Mouse (Mus musculus): ENCODE results near the gene Pih1d1. TPM values are rescaled to one million over a fixed set of nuclear protein-coding genes. Genes with fewer than 3 reads are reported as not detected.
A peak's percentile ranks its signal among the peaks of the same experiment; 100 is the strongest.

Pih1d1 gene
- polyA plus RNA-seq, 1 experiment, result 80.3 TPM

DNA sequence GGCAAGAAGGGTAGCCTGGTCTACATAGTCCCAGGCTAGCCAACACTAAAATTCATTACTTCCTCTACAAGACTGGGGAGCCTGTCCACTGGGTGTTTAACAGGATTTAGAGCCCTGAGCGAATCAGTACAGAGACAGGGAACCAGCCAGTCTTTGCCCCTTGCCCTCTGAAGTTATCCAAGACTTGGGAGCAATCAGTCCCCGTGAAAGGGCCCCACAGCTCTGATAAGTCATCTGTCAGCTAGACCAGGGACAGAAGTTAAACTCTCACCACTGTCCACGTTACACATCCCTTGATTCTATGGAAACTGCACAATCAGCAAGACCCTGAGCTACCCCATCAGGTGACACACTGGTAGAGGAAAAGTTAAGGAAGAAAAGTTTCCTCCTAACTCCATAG lies 41.6 kb upstream of the Pih1d1 start:
- DNase-seq, result no peak
- 44% methylated on average over 3 of the region's 3 CpGs for WGBS
- Histone ChIP-seq H3K27me3 (replicated peaks; ENCODE audit: control insufficient read depth, insufficient read depth, low read length) (no peaks in the 10 kb centered on the region), H3K27ac (ENCODE audit: insufficient read depth, low read depth, low read length) (no peak overlapping the region), H3K4me1 (ENCODE audit: control insufficient read depth, insufficient read depth, low read length) (no peaks in the 10 kb centered on the region), H3K4me3 (ENCODE audit: insufficient read depth, low read depth, low read length) (no peak overlapping the region), H3K36me3 (ENCODE audit: control insufficient read depth, insufficient read depth, low read length) (no peaks in the 10 kb centered on the region)
- TF ChIP-seq CTCF (conservative IDR thresholded peaks at IDR 0.05; ENCODE audit: insufficient read depth, insufficient read length, low read depth, low read length), result no peak

DNA sequence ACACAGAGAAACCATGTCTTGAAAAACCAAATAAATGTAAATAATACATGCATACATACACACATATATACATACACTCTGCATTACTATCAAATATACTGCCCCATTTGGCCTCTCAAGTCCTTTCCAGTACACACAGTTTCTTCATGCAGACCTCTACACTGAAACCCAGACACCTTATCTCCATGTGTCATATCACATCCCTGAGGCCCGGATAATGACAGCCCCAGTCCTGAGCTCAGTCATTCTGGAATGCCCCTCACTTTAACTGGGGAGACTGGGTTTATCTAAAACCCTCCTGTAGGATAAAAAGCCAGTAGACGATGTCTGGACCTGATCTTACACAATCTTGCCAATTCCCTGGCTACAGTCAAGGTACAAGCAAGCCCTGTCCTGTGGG lies 40.6 kb upstream of the Pih1d1 start:
- DNase-seq, result no peak
- TF ChIP-seq POLR2A (IDR thresholded peaks at IDR 0.05; ENCODE audit: low read depth, low read length) (no peak), CTCF (conservative IDR thresholded peaks at IDR 0.05; ENCODE audit: insufficient read depth, insufficient read length, low read depth, low read length) (no peak)
- no peaks in the 10 kb centered on the region for H3K27me3 ChIP-seq (replicated peaks; ENCODE audit: control insufficient read depth, insufficient read depth, low read length)
- H3K4me1 ChIP-seq (ENCODE audit: control insufficient read depth, insufficient read depth, low read length), result no peaks in the 10 kb centered on the region
- WGBS, result 88% methylated on average over 2 of the region's 2 CpGs
- no peak overlapping the region for H3K4me3 ChIP-seq (ENCODE audit: insufficient read depth, low read depth, low read length)
- no peak overlapping the region for H3K27ac ChIP-seq (ENCODE audit: insufficient read depth, low read depth, low read length)
- no peaks in the 10 kb centered on the region for H3K36me3 ChIP-seq (ENCODE audit: control insufficient read depth, insufficient read depth, low read length)

DNA sequence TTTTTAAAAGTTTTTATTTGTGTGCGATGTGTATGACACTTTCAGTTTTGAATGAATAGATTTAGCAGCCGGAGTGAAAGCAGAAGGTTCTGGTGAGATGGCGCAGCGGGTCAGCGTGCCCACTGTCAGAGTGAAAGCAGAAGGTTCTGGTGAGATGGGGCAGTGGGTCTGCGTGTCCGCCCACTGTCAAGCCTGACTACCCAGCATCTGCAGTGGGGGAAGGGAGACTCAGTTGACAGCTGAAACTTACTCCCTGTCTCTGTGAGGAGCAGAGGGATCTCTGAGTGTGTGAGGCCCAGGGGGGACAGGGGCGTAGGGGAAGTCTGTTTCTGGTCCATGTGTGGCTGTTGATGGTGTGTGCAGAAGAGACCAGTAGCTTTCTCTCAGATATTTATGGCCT lies 36.5 kb upstream of the Pih1d1 start:
- Histone ChIP-seq H3K27ac (ENCODE audit: insufficient read depth, low read depth, low read length) (no peak overlapping the region), H3K4me1 (ENCODE audit: control insufficient read depth, insufficient read depth, low read length) (no peaks in the 10 kb centered on the region), H3K36me3 (ENCODE audit: control insufficient read depth, insufficient read depth, low read length) (peaks cover under 1% of the 10 kb centered on the region; the same call in 1 of the 2 replicates), H3K4me3 (ENCODE audit: insufficient read depth, low read depth, low read length) (no peak overlapping the region), H3K27me3 (replicated peaks; ENCODE audit: control insufficient read depth, insufficient read depth, low read length) (no peaks in the 10 kb centered on the region)
- 73% methylated on average over 8 of the region's 8 CpGs for WGBS
- no peak for TF ChIP-seq POLR2A (IDR thresholded peaks at IDR 0.05; ENCODE audit: low read depth, low read length)
- TF ChIP-seq CTCF (conservative IDR thresholded peaks at IDR 0.05; ENCODE audit: insufficient read depth, insufficient read length, low read depth, low read length), result no peak
- DNase-seq, result no peak

DNA sequence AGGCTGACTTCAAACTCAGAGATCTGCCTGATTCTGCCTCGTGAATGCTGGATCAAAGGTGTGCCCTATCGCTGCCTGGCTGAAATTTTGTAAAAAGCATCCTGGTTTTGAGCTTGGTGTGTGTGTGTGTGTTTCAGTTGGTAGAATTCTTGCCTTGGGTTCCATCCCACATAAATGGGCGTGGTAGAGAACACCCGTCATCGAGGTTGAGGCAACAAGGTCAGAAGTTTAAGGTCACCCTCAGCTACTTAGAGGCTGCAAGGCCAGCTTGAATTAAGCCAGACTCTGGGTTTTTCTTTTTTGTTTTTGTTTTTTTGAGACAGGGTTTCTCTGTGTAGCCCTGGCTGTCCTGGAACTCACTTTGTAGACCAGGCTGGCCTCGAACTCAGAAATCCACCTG lies 35.8 kb upstream of the Pih1d1 start:
- TF ChIP-seq POLR2A (IDR thresholded peaks at IDR 0.05; ENCODE audit: low read depth, low read length) (no peak), CTCF (conservative IDR thresholded peaks at IDR 0.05; ENCODE audit: insufficient read depth, insufficient read length, low read depth, low read length) (no peak)
- WGBS, result 82% methylated on average over 6 of the region's 6 CpGs
- Histone ChIP-seq H3K4me3 (ENCODE audit: insufficient read depth, low read depth, low read length) (no peak overlapping the region), H3K36me3 (ENCODE audit: control insufficient read depth, insufficient read depth, low read length) (peaks cover 2% of the 10 kb centered on the region; the same call in 1 of the 2 replicates), H3K4me1 (ENCODE audit: control insufficient read depth, insufficient read depth, low read length) (peaks cover 7% of the 10 kb centered on the region), H3K27me3 (replicated peaks; ENCODE audit: control insufficient read depth, insufficient read depth, low read length) (no peaks in the 10 kb centered on the region), H3K27ac (ENCODE audit: insufficient read depth, low read depth, low read length) (no peak overlapping the region)
- DNase-seq, result no peak

DNA sequence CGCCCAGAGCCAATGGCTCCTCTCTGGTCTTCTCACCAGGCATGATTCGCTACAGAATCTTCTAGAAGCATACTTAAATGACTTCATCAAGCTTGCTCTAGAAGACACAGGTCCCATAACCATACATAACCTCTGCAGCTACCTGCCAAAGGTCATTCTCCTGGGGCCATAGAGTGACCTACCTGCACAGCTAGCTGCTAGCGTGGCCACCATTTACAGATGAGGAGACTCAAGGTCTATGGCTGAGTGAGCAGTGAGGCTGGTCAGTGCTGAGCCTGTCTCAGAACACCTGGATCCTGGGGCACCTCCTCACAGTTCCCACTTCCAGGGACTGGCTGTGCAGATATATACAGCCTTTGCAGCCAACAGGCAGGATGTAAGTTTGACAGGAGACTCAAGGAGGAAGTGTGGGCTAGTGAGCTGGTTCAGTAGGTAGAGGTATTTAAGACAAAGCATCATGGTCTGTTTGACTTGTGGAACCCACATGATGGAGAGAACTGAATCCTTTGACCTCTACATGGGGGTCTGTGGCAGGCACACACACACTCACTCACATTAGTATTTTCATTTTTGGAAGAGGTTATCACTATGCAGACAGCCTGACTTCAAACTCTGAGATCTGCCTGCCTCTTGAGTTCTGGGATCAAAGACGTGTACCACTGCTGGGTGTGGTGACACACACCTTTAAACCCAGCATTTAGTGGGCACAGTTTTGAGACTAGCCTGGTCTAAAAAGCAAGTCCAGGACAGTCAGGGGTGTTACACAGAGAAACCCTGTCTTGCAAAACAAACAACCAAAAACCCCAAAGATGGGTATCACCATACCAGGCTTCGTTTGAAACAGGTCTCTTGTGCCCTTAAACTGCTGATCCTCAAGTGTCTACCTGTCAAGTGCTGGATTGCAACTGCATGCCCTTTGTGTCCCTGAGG lies 34.1 kb upstream of the Pih1d1 start:
- TF ChIP-seq POLR2A (IDR thresholded peaks at IDR 0.05; ENCODE audit: low read depth, low read length) (no peak), CTCF (conservative IDR thresholded peaks at IDR 0.05; ENCODE audit: insufficient read depth, insufficient read length, low read depth, low read length) (no peak)
- Histone ChIP-seq H3K4me3 (ENCODE audit: insufficient read depth, low read depth, low read length) (no peak overlapping the region), H3K4me1 (ENCODE audit: control insufficient read depth, insufficient read depth, low read length) (peaks cover 11% of the 10 kb centered on the region), H3K27ac (ENCODE audit: insufficient read depth, low read depth, low read length) (no peak overlapping the region), H3K27me3 (replicated peaks; ENCODE audit: control insufficient read depth, insufficient read depth, low read length) (no peaks in the 10 kb centered on the region), H3K36me3 (ENCODE audit: control insufficient read depth, insufficient read depth, low read length) (peaks cover 2% of the 10 kb centered on the region; the same call in 1 of the 2 replicates)
- WGBS, result 81% methylated on average over 5 of the region's 5 CpGs
- DNase-seq, result no peak

DNA sequence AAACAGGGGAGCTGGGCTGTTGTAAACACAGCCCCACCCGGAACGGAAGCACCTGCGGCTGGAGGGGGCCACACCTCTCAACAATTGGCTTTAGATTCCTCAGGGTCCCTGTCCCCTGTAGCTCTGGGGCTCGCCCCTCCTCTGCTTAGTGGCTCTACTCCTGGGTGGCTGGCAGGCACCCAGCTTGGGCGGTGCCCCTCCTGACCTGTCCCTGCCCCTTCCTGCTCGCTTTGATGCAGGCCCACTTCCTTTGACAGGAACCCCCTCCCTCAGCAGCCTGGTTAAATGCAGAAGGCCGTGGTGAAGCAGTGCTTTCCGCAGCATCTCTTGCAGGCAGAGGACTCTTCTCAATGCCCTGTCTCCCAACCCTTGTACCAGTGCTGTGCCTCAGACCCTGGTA lies 32.7 kb upstream of the Pih1d1 start:
- Histone ChIP-seq H3K27ac (ENCODE audit: insufficient read depth, low read depth, low read length) (peak overlapping the region; percentile 40; the same call in 1 of the 2 replicates), H3K27me3 (replicated peaks; ENCODE audit: control insufficient read depth, insufficient read depth, low read length) (no peaks in the 10 kb centered on the region), H3K4me3 (ENCODE audit: insufficient read depth, low read depth, low read length) (peak overlapping the region; percentile 12; the same call in 1 of the 2 replicates), H3K4me1 (ENCODE audit: control insufficient read depth, insufficient read depth, low read length) (peaks cover 11% of the 10 kb centered on the region), H3K36me3 (ENCODE audit: control insufficient read depth, insufficient read depth, low read length) (peaks cover 9% of the 10 kb centered on the region; the same call in 1 of the 2 replicates)
- DNase-seq, result peak; percentile 81
- 43% methylated on average over 8 of the region's 8 CpGs for WGBS
- TF ChIP-seq POLR2A (IDR thresholded peaks at IDR 0.05; ENCODE audit: low read depth, low read length) (peak; percentile 7), CTCF (conservative IDR thresholded peaks at IDR 0.05; ENCODE audit: insufficient read depth, insufficient read length, low read depth, low read length) (no peak)

DNA sequence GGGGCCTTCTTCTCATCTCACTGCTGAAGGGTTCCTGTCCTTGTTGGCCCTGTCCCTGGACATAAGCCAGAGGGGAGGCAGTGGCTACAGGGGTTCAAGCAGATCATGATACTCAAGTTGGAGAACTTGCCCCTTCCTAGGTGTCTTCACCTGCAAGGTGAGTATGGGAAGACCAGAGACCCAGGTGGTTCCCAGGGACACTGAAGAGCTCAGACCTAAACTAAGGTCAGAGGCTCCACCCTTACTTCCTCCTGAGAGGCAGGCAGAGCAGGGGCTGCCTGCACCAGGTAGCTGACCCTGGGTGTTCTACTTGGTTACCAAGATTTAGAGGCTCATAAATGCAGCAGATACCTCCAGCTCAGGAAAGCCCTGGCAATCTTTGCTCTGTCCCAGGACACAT lies 32.1 kb upstream of the Pih1d1 start:
- peaks cover 13% of the 10 kb centered on the region for H3K4me1 ChIP-seq (ENCODE audit: control insufficient read depth, insufficient read depth, low read length)
- DNase-seq, result no peak
- no peaks in the 10 kb centered on the region for H3K27me3 ChIP-seq (replicated peaks; ENCODE audit: control insufficient read depth, insufficient read depth, low read length)
- peaks cover 12% of the 10 kb centered on the region; the same call in 1 of the 2 replicates for H3K36me3 ChIP-seq (ENCODE audit: control insufficient read depth, insufficient read depth, low read length)
- no peak for TF ChIP-seq POLR2A (IDR thresholded peaks at IDR 0.05; ENCODE audit: low read depth, low read length)
- TF ChIP-seq CTCF (conservative IDR thresholded peaks at IDR 0.05; ENCODE audit: insufficient read depth, insufficient read length, low read depth, low read length), result no peak
- peak overlapping the region; percentile 12; the same call in 1 of the 2 replicates for H3K4me3 ChIP-seq (ENCODE audit: insufficient read depth, low read depth, low read length)
- peak overlapping the region; percentile 40; the same call in 1 of the 2 replicates for H3K27ac ChIP-seq (ENCODE audit: insufficient read depth, low read depth, low read length)
